Mouse (Mus musculus): ENCODE measurements around the gene Rptor. TPM values are rescaled to one million over a fixed set of nuclear protein-coding genes. Genes with fewer than 3 reads are reported as not detected.

The Rptor gene
- polyA plus RNA-seq, 1 experiment: 24.5 TPM

DNA sequence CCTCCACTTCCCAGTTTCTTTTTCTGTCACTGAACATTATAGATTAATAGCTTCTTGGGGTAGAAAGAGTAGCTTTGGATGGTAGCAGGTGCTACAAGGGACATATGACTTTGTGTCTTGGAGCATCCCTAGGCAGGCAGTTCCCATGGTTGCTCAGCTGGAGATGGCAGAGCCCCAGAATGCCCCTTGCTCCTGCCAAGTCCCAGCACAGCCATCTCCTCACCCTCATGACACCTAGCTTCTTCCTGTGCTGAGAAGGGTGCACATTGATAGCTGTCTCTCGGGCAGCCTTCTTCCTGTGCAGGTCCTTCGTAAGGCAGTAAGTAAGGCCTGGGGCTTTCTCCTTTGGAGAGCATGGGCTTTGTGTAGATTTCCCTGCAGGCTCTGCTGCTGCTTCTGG, 78.0 kb downstream of the Rptor start:
- H3K4me1 ChIP-seq (ENCODE audit: control insufficient read depth, insufficient read depth, insufficient read length, low read length): peaks cover 28% of the 10 kb centered on the region
- no peak overlapping the region for H3K4me3 ChIP-seq (ENCODE audit: insufficient read depth, low read depth, low read length)
- H3K27ac ChIP-seq (replicated peaks; ENCODE audit: low read depth, low read length): no peak overlapping the region

DNA sequence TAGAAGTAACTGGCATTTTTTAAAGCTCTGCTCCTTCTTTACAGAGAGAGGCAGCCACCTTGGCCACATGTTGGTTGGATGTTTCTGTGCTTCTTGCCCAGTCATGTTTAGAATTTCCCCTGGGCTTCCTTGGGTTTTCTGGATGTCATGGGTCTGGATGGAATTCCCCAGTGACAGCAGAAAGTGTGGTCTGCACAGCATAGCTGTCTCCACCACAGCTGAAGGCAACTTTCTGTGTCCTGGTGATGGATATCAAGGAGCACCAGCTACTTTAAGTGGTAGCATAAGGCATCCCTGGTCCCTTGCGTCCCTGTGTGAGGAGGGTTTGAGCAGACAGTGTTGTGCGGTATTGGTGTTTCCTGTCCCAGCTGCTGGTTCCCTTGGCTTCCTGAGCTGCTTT, 79.6 kb downstream of the Rptor start:
- peaks cover 16% of the 10 kb centered on the region for H3K4me1 ChIP-seq (ENCODE audit: control insufficient read depth, insufficient read depth, insufficient read length, low read length)
- H3K4me3 ChIP-seq (ENCODE audit: insufficient read depth, low read depth, low read length): no peak overlapping the region
- H3K27ac ChIP-seq (replicated peaks; ENCODE audit: low read depth, low read length): no peak overlapping the region

DNA sequence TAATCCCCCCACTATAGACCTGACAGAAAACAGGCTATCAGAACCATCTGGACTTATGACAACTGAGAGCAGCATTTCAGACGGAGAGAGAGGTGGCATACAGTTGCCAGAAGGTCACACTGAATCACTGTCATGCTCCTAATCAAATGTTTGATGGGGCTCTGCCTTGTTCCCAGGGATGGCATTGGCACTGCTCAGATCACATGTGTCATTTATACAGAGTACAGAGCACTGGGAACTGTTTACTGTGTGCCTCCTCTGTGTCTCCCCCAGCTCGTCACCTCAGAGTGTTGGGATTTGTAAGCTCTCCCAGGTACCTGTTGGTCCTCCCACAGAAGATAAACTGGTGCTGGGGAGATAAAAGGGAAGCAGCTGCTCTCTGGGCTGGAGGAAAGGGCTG, 81.1 kb downstream of the Rptor start:
- no peak overlapping the region for H3K27ac ChIP-seq (replicated peaks; ENCODE audit: low read depth, low read length)
- no peak overlapping the region for H3K4me3 ChIP-seq (ENCODE audit: insufficient read depth, low read depth, low read length)
- peaks cover 12% of the 10 kb centered on the region for H3K4me1 ChIP-seq (ENCODE audit: control insufficient read depth, insufficient read depth, insufficient read length, low read length)

DNA sequence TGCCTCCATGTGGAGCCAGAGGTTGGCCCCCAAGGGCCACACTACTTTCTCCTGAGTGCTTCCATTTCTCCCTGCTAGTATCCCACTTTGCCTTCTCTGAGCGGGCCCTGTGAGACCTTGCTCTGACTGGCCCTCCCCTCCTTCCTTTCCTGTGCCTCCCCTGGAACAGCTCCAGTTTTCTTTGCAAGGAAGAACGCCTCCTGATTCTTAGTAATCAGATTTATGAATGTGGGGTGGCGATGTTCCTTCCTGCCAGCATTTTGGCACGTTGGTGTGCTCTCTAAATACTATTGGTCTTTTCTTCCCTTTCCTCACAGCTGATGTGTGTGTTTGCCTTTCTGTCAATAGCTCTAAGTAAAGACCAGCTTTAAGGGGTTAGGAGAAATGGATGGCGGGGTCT, 82.8 kb downstream of the Rptor start:
- H3K4me1 ChIP-seq (ENCODE audit: control insufficient read depth, insufficient read depth, insufficient read length, low read length): peaks cover 12% of the 10 kb centered on the region
- H3K27ac ChIP-seq (replicated peaks; ENCODE audit: low read depth, low read length): no peak overlapping the region
- H3K4me3 ChIP-seq (ENCODE audit: insufficient read depth, low read depth, low read length): no peak overlapping the region

DNA sequence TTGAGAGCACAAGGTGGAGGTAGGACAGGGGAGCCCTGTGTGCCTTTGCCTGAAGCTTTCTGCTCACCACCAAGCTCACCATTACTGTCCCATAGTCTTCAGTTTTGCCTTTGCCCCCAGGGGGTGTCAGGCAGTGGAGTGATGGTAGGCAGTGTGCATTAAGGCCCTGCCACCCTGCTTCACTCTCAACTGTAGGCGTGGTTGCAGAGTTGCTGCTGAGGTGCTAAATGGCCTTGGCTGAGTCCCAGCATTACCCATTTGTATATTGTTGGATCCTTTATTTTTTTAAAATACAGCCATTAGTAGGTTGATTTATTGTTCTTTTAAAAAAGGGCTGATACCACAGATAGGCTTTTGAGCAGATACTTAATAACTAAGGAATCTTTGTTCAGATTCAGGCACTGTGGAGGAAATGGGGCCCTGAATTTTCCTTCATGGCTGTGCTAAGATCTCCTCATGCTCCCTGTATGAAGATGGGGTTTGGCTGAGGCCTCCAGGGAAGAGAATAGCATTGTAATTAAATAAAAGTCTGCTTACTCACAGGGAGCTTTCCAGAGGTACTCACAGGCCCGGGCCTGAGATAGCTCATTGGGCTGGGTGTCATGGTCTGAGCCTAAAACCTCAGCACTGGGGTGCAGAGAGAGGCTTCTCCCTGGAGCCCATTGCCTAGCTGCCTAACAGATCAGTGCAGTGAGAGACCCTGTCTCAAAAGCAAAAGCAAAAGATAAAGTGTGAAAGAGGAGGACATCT, 83.4 kb downstream of the Rptor start:
- peaks cover 12% of the 10 kb centered on the region for H3K4me1 ChIP-seq (ENCODE audit: control insufficient read depth, insufficient read depth, insufficient read length, low read length)
- H3K4me3 ChIP-seq (ENCODE audit: insufficient read depth, low read depth, low read length): no peak overlapping the region
- H3K27ac ChIP-seq (replicated peaks; ENCODE audit: low read depth, low read length): no peak overlapping the region

DNA sequence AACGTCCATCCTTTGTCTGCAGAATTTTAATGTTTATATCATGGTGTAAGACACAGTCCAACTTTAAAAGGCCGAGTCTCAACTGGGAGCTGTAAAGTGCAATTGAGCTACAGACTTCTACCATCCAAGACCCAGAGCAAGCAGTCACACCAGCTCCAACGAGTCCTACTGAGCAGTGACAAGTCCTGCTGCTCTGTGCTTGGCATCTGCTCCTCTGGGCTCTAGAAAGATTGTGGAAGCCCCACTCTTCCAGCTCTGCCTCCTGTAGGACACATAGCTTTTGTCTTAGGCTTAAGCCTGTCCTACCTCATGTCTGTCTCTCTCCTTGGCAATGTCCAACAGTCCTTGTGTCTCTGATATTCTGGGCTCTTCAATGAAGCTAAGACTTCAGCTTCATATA, 84.6 kb downstream of the Rptor start:
- H3K27ac ChIP-seq (replicated peaks; ENCODE audit: low read depth, low read length): no peak overlapping the region
- peaks cover 8% of the 10 kb centered on the region for H3K4me1 ChIP-seq (ENCODE audit: control insufficient read depth, insufficient read depth, insufficient read length, low read length)
- no peak overlapping the region for H3K4me3 ChIP-seq (ENCODE audit: insufficient read depth, low read depth, low read length)

DNA sequence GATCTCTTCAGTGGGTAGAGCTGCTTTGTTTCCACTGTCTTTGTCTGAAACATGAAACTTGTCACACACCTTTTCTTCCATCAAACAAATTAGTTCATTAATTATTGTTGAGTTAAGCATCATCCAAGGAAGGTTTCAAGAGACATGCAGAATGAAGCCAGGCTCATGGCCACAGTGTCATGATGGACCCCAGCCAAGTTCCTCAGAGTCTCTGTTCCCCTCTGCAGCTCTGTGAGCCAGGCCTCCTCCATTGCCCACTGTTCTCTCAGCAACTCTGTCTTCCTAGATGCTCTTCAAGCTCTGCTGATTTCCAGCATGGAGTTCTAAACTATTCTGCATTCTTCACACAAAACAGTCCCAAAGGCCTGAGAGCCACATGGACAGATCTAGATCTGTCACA, 85.3 kb downstream of the Rptor start:
- H3K4me1 ChIP-seq (ENCODE audit: control insufficient read depth, insufficient read depth, insufficient read length, low read length): peaks cover 14% of the 10 kb centered on the region
- no peak overlapping the region for H3K27ac ChIP-seq (replicated peaks; ENCODE audit: low read depth, low read length)
- no peak overlapping the region for H3K4me3 ChIP-seq (ENCODE audit: insufficient read depth, low read depth, low read length)

DNA sequence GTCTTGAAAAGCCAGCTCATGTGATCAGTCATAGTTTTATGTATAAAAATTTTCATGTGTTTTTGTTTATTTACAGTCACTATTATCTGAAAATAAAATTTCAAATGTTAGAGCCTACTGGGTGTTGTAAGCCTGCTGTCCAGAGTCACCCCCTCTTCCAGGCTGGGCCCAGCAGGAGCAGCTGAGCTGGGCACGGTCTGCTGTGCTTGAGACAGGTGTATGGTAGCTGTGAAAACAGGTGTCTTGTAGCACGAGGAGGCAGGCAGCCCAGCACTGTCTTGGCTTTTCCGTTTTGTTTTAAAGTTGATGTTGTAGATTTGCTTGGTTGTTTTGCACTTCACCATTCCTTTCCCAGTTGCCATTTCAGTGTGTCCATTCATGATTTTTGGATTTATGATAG, 87.2 kb downstream of the Rptor start:
- H3K4me1 ChIP-seq (ENCODE audit: control insufficient read depth, insufficient read depth, insufficient read length, low read length): peaks cover 21% of the 10 kb centered on the region
- H3K4me3 ChIP-seq (ENCODE audit: insufficient read depth, low read depth, low read length): no peak overlapping the region
- H3K27ac ChIP-seq (replicated peaks; ENCODE audit: low read depth, low read length): no peak overlapping the region

DNA sequence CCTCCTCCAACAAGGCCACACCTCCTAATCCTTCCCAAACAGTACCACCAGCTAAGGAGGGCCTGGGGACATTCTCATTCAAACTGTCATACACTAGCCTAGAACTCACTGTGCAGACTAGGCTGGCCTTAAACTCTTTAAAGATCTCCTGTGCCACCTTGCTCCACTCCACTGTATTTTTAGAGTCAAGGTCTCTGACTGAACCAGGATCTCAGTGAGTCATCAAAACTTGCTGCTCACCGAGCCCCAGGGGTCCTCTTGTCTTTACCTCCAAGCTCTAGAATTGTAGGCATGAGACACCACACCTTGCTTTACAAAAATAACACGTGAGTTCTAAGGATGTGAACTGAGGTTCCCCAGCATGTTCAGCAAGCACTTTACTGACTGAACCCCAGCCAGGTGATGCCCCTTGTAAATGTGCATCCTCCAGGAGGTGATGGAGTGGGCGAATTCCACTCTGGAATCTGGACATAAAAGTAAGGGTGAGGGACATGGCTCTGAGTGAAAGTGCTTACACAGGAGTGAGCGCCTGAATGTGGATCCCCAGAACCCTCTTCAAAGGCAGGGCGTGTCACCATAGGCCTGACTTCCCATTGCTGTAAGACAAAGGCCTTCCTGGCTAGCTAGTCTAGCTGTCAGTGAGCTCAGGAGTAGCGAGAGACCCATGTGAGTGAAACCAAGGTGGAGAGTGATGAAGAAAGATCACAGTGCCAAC, 89.6 kb downstream of the Rptor start:
- H3K4me3 ChIP-seq (ENCODE audit: insufficient read depth, low read depth, low read length): no peak overlapping the region
- H3K27ac ChIP-seq (replicated peaks; ENCODE audit: low read depth, low read length): no peak overlapping the region
- H3K4me1 ChIP-seq (ENCODE audit: control insufficient read depth, insufficient read depth, insufficient read length, low read length): peaks cover 15% of the 10 kb centered on the region

DNA sequence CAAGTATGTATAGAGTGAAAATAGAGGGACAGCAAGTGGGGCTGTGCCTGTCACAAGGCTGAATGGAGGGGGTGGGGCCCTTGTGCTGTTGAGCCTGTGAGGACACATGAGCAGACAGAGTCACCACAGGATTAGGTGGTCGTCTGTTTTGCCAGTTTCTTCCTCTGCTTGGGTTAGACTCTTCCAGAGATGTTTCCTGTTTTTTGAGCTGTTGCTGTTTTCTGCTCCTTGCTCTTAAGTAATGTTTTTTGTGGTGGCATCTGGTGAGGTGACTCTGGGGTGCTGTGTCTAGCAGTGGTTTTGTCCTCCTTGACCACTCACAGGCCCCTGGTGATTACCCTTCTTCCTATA, 90.2 kb downstream of the Rptor start:
- Histone ChIP-seq H3K27ac (replicated peaks; ENCODE audit: low read depth, low read length) (no peak overlapping the region), H3K4me1 (ENCODE audit: control insufficient read depth, insufficient read depth, insufficient read length, low read length) (peaks cover 15% of the 10 kb centered on the region), H3K4me3 (ENCODE audit: insufficient read depth, low read depth, low read length) (no peak overlapping the region)

DNA sequence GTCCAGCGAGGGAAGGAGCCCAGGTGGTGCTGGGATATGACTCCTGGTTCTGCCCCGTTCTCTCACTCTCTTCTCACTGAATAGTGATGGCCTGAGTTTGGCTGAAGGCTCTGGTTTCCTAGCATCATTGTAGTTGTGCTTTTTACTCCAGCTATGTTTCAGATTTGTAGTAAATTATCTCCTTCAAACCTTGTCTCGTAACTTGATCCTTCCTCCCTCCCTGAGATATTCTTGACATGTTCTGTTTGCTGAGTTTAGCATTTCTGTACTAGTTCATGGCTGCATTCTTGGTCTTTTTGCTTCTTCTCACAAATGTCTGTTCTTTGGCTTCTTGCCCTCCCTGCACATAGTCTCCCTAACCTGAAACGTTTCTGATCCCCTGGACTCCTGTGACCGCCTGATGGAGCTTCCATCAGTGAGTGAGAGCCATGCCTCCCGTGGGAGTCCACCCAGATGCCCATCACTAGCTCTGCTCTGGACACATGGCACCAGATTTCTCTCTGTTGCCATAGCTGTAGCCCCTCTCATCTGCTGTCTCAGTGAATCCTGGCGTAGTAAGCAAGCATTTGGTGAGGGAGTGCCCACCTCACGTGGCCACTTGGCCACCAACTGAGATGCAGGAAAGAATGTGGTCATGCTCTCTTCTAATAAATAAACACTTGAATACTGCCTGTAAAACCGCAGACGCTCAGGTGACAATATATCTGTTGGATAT, 91.6 kb downstream of the Rptor start:
- Histone ChIP-seq H3K4me3 (ENCODE audit: insufficient read depth, low read depth, low read length) (no peak overlapping the region), H3K27ac (replicated peaks; ENCODE audit: low read depth, low read length) (no peak overlapping the region), H3K4me1 (ENCODE audit: control insufficient read depth, insufficient read depth, insufficient read length, low read length) (peaks cover 15% of the 10 kb centered on the region)

DNA sequence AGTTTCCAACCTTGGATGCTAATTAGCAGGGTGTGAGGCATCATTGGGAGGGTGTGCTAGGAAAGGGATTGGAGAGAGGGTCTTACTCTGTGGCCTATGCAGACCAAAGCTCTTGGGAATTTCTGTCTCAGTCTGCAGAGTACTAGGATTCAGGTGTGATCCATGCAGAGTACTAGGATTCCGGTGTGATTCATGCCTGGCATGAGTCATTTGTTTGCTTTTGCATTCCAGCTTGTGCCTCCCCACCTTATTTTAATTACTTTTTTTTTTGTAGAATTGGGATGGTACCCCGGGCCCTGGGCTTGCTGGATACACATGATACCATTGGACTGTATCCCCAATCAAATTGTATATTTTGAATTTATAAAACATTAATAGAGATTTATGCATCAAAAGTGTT, 93.7 kb downstream of the Rptor start:
- H3K4me1 ChIP-seq (ENCODE audit: control insufficient read depth, insufficient read depth, insufficient read length, low read length): peaks cover 15% of the 10 kb centered on the region
- no peak overlapping the region for H3K4me3 ChIP-seq (ENCODE audit: insufficient read depth, low read depth, low read length)
- no peak overlapping the region for H3K27ac ChIP-seq (replicated peaks; ENCODE audit: low read depth, low read length)

DNA sequence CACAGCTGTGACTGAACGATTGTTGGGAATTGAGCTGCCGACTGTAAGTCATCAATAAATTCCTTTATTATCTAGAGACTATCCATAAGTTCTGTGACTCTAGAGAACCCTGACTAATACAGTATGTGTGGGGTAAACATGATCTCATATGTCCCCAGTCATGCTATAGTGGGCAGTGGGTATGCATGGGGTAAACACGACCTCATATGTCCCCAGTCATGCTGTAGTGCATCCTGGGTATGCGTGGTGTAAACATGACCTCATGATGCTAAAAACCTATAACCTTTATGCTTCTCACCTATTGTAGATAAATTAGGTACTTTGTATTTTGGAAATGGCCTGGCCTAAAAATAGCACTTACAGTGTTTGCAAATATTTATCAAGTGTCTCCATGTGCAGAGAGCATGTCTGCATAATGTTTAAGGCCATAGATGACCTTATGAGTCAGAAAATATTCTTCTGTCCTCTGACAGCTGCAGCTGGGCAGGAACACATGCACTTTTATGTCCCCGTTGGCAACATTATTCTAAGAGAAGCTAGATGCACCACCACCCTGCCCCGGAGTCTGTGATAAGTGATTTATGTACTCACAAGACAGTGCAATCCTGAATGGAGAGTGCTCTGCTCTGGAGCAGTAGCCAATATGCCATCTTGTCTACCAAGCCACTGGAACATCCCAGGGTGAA, 102.8 kb downstream of the Rptor start:
- H3K4me3 ChIP-seq (ENCODE audit: insufficient read depth, low read depth, low read length): no peak overlapping the region
- no peak overlapping the region for H3K27ac ChIP-seq (replicated peaks; ENCODE audit: low read depth, low read length)
- peaks cover 8% of the 10 kb centered on the region for H3K4me1 ChIP-seq (ENCODE audit: control insufficient read depth, insufficient read depth, insufficient read length, low read length)

DNA sequence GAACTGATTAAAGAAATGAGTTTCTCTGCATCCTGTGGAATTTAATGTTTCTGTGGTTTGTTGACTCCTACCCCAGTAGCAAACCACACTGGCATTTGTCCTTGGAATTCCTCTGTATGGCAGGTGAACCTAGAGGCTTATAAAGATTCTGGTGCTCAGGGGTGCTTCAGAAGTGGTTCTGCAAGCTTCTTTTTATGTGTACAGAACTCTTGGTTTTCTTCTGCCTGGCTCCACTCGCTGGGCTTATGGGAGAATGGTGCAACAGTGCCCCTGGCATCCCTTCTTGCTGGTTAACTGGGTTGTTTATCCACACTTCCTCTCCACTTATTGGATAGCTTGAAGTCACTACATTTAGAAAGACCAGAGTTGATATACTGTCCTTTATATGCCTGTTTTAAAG, 104.6 kb downstream of the Rptor start:
- Histone ChIP-seq H3K4me1 (ENCODE audit: control insufficient read depth, insufficient read depth, insufficient read length, low read length) (peaks cover 18% of the 10 kb centered on the region), H3K27ac (replicated peaks; ENCODE audit: low read depth, low read length) (no peak overlapping the region), H3K4me3 (ENCODE audit: insufficient read depth, low read depth, low read length) (no peak overlapping the region)

DNA sequence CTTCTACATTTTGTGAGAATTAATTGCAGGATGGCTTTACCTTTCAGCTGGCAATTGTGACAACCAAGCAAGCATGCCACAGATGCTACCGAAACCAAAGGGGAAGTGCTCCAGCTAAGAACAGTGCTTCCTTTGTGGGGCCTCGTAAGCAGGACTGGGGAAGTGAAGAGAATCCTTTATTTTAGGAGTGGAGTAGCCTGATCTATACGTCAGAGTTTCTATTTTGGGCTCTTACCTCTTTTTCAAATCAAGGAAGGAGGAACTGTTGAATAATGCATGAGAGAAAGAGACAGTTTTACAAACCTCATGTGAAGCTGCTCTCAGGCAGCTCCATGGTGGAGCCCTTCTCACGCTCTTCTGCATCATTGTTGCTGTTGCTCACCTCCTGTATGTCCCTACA, 106.5 kb downstream of the Rptor start:
- Histone ChIP-seq H3K4me1 (ENCODE audit: control insufficient read depth, insufficient read depth, insufficient read length, low read length) (peaks cover 22% of the 10 kb centered on the region), H3K4me3 (ENCODE audit: insufficient read depth, low read depth, low read length) (no peak overlapping the region), H3K27ac (replicated peaks; ENCODE audit: low read depth, low read length) (no peak overlapping the region)
